Mouse (Mus musculus) gastrocnemius, adult 18-20 months (tissue): ENCODE results near the gene Dnhd1. TPM values are rescaled to one million over a fixed set of nuclear protein-coding genes. Genes with fewer than 3 reads are reported as not detected.

ENCODE experiments used
- total RNA-seq, 2 experiments: library from RNA; stranded (reverse); gene quantifications; 2 replicates each; pipeline ENCODE4 v1.2.3; 2021

Gene Dnhd1
- total RNA-seq, 2 experiments from 2014 or later, result 0.14 to 0.33 TPM

Other genes with a start within 250 kb of the Dnhd1 start
- gene Cnga4, start 246.3 kb upstream of the Dnhd1 start, total RNA-seq, result not detected
- not detected for gene Cckbr, start 225.1 kb upstream of the Dnhd1 start, total RNA-seq
- gene Cavin3, start 168.5 kb upstream of the Dnhd1 start, total RNA-seq, result 10 to 100 TPM in 1 of 2 experiments, 1 to 10 TPM in 1; 9.1 to 13.0 TPM
- 10 to 100 TPM; 49.7 to 53.4 TPM for gene Smpd1, start 96.5 kb upstream of the Dnhd1 start, total RNA-seq
- gene Apbb1, start 69.2 kb upstream of the Dnhd1 start, total RNA-seq, result 1 to 10 TPM; 7.4 to 7.5 TPM
- gene Hpx, start 50.7 kb upstream of the Dnhd1 start, total RNA-seq, result 1 to 10 TPM in 1 of 2 experiments, not detected in 1; 1.6 TPM
- 10 to 100 TPM; 12.6 to 13.8 TPM for gene Trim3, start 17.3 kb upstream of the Dnhd1 start, total RNA-seq
- gene Timm10b, start 10.8 kb upstream of the Dnhd1 start, total RNA-seq, result 10 to 100 TPM; 58.3 to 59.7 TPM
- gene Arfip2, start 10.4 kb upstream of the Dnhd1 start, total RNA-seq, result 1 to 10 TPM; 5.3 to 7.4 TPM
- gene Gm45799, start 10.3 kb upstream of the Dnhd1 start, total RNA-seq, result under 1 TPM; 0.57 to 0.98 TPM
- gene Ilk, start 85.8 kb downstream of the Dnhd1 start, total RNA-seq, result 10 to 100 TPM; 38.4 to 44.4 TPM
- 10 to 100 TPM in 1 of 2 experiments, 1 to 10 TPM in 1; 10.0 to 10.5 TPM for gene Rrp8, start 86.6 kb downstream of the Dnhd1 start, total RNA-seq
- 10 to 100 TPM; 89.8 to 98.3 TPM for gene Taf10, start 93.5 kb downstream of the Dnhd1 start, total RNA-seq
- gene Tpp1, start 101.4 kb downstream of the Dnhd1 start, total RNA-seq, result 10 to 100 TPM; 41.7 to 52.2 TPM
- gene Dchs1, start 136.8 kb downstream of the Dnhd1 start, total RNA-seq, result 1 to 10 TPM; 2.1 to 3.7 TPM
- 100 to 1,000 TPM; 103 to 104 TPM for gene Mrpl17, start 160.3 kb downstream of the Dnhd1 start, total RNA-seq